Mouse (Mus musculus) hindbrain, embryonic 13.5 days (tissue): ENCODE measurements around the gene Stx4a. TPM values are rescaled to one million over a fixed set of nuclear protein-coding genes. Genes with fewer than 3 reads are reported as not detected.

Source experiments
- ATAC-seq: fragments of 200-750 bp; cut with Nextera tagmentation; 2 replicates; pipeline ENCODE4 v1.8.0; 2017; ENCODE audit warnings: moderate TSS enrichment; ENCODE audit not compliant: low FRiP score
- H3K27ac ChIP-seq: fragments of 300-500 bp; sonication (generic); 2 replicates; pipeline ENCODE4 v1.5.1; 2015; ENCODE audit warnings: inconsistent platforms, mild to moderate bottlenecking, moderate library complexity
- H3K27me3 ChIP-seq: fragments of 300-500 bp; sonication (generic); 2 replicates; pipeline ENCODE4 v1.6.1; 2015; ENCODE audit warnings: mild to moderate bottlenecking, inconsistent platforms
- H3K36me3 ChIP-seq: fragments of 300-500 bp; sonication (generic); 2 replicates; pipeline ENCODE4 v1.6.1; 2015; ENCODE audit warnings: mild to moderate bottlenecking, inconsistent platforms
- H3K4me1 ChIP-seq: fragments of 300-500 bp; sonication (generic); replicated peaks from 2 replicates; pipeline ENCODE4 v1.6.1; 2015; ENCODE audit warnings: inconsistent platforms
- H3K4me2 ChIP-seq: fragments of 300-500 bp; sonication (generic); 2 replicates; pipeline ENCODE4 v1.6.1; 2015; ENCODE audit warnings: inconsistent platforms, mild to moderate bottlenecking, moderate library complexity
- H3K4me3 ChIP-seq: fragments of 300-500 bp; sonication (generic); 2 replicates; pipeline ENCODE4 v1.5.1; 2015; ENCODE audit warnings: mild to moderate bottlenecking, inconsistent platforms
- H3K9ac ChIP-seq: fragments of 300-500 bp; sonication (generic); 2 replicates; pipeline ENCODE4 v1.6.1; 2015; ENCODE audit warnings: mild to moderate bottlenecking, inconsistent platforms
- H3K9me3 ChIP-seq: fragments of 300-500 bp; sonication (generic); 2 replicates; pipeline ENCODE4 v1.6.1; 2016; ENCODE audit warnings: inconsistent platforms
- WGBS: fragments of 180-500 bp; shearing (Covaris S2); methylation state at CpG from one replicate; pipeline ENCODE4 v1.1.7; 2015; 5-methylcytosine and 5-hydroxymethylcytosine counted together
- polyA plus RNA-seq: library from polyadenylated mRNA; unstranded; fragments of >200 nt; fragmentation: Nextera tagmentation; extraction: Ambion mirVana; gene quantifications from 2 replicates; pipeline ENCODE4 v1.2.1, GENCODE M21; 2015

The Stx4a gene
- polyA plus RNA-seq, 1 experiment from 2014 or later: 22.2 TPM

DNA sequence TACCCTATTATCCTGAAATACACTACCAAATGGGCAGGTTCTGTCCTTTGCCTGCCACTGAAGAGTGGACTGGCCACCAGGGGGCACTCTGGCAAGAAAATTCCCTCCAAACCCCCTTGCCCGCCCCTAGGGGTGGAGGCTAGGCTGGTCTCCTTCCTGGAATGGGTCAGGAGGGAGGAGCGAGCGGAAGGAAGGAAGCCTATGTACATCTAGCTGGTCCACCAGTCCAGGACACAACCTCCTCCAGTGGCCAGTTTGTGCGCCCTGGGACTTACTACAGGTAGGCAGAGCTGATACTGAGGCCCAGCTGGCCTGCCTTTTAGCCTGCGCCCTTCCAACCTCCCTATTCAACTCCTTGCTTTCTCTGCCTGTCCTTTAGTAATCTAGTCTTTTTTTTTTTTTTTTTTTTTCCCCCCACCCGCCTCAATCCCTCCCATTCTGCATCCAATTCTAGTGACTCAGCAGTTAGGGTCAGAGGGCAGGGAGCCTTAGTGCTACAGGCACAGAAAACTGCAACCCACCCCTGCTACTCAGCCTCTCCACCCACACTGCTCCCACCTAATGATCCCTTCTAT is 23.6 kb upstream of the Stx4a start, which contains the start of gene Hsd3b7:
TSS of gene Hsd3b7 (plus strand) at position 170 of the 575 bp plus-strand sequence.
- ATAC-seq: peak; percentile 75
- Histone ChIP-seq H3K27ac (peak within 1 kb of the TSS; percentile 35; the same call in 1 of the 2 replicates), H3K4me3 (peak within 1 kb of the TSS; percentile 9; the same call in 1 of the 2 replicates), H3K9ac (peak within 1 kb of the TSS; percentile 58), H3K4me2 (peak within 1 kb of the TSS; percentile 35), H3K9me3 (no peaks in the 10 kb centered on the region), H3K27me3 (no peaks in the 10 kb centered on the region), H3K36me3 (peaks cover 84% of the 10 kb centered on the region), H3K4me1 (peaks cover 9% of the 10 kb centered on the region)
- 25% methylated on average over 6 of the region's 6 CpGs for WGBS

DNA sequence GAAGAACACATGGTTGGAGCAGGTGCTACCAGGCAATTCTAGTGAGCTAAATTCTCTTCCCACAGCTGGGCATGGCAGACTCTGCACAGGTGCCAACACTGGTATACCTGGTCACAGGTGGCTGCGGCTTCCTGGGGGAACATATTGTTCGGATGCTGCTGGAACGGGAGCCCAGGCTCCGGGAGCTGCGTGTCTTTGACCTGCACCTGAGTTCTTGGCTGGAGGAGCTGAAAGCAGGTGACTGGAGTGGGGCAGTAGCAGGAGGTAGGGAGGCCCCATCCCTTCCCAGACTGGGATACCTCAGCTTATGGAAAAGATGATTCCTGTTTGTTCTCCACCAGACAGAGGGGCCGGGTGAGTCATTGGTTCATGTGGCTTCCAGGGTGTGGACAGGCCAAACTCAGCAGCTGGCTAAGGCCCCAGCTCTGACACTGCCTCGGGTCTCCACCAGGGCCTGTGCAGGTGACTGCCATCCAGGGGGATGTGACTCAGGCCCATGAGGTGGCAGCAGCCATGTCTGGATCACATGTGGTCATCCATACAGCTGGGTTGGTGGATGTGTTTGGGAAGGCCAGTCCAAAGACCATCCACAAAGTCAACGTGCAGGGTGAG is 23.0 kb upstream of the Stx4a start:
- peak overlapping the region; percentile 35 for H3K4me2 ChIP-seq
- WGBS: 90% methylated on average over 8 of the region's 8 CpGs
- peak overlapping the region; percentile 58 for H3K9ac ChIP-seq
- H3K36me3 ChIP-seq: peaks cover 82% of the 10 kb centered on the region
- H3K4me3 ChIP-seq: no peak overlapping the region
- no peak overlapping the region; the same call in 1 of the 2 replicates for H3K27ac ChIP-seq
- peaks cover 9% of the 10 kb centered on the region for H3K4me1 ChIP-seq
- no peaks in the 10 kb centered on the region for H3K27me3 ChIP-seq
- ATAC-seq: no peak
- no peaks in the 10 kb centered on the region for H3K9me3 ChIP-seq

- no peak for ATAC-seq
- H3K27ac ChIP-seq: no peak overlapping the region
- peaks cover 80% of the 10 kb centered on the region for H3K36me3 ChIP-seq
- no peaks in the 10 kb centered on the region for H3K27me3 ChIP-seq
- H3K4me3 ChIP-seq: no peak overlapping the region
- no peaks in the 10 kb centered on the region for H3K9me3 ChIP-seq
- H3K9ac ChIP-seq: no peak overlapping the region
- no peak overlapping the region for H3K4me2 ChIP-seq
- 93% methylated on average over 17 of the region's 17 CpGs for WGBS
- H3K4me1 ChIP-seq: peaks cover 9% of the 10 kb centered on the region
Observed at GRCm38 (mm10) chr7:127802313-127802712, 21.8 kb upstream of the Stx4a start.

GRCm38 (mm10) chr7:127808821-127809220 is 15.3 kb upstream of the Stx4a start:
- no peak for ATAC-seq
- WGBS: 78% methylated on average over 5 of the region's 5 CpGs
- peaks cover 91% of the 10 kb centered on the region for H3K36me3 ChIP-seq

GRCm38 (mm10) chr7:127809846-127810245 is 14.2 kb upstream of the Stx4a start:
- ATAC-seq: no peak
- WGBS: 93% methylated on average over 1 of the region's 1 CpGs
- no peaks in the 10 kb centered on the region for H3K9me3 ChIP-seq
- no peaks in the 10 kb centered on the region for H3K27me3 ChIP-seq
- H3K36me3 ChIP-seq: peaks cover 91% of the 10 kb centered on the region
- no peak overlapping the region for H3K4me3 ChIP-seq
- no peak overlapping the region for H3K9ac ChIP-seq
- H3K4me1 ChIP-seq: no peaks in the 10 kb centered on the region
- no peak overlapping the region for H3K4me2 ChIP-seq
- H3K27ac ChIP-seq: no peak overlapping the region

More at GRCm38 (mm10) chr7:127808821-127809220, 15.3 kb upstream of the Stx4a start:
- Histone ChIP-seq H3K4me1 (no peaks in the 10 kb centered on the region), H3K27me3 (no peaks in the 10 kb centered on the region), H3K9me3 (no peaks in the 10 kb centered on the region), H3K4me3 (no peak overlapping the region), H3K9ac (no peak overlapping the region), H3K4me2 (no peak overlapping the region), H3K27ac (no peak overlapping the region)

DNA sequence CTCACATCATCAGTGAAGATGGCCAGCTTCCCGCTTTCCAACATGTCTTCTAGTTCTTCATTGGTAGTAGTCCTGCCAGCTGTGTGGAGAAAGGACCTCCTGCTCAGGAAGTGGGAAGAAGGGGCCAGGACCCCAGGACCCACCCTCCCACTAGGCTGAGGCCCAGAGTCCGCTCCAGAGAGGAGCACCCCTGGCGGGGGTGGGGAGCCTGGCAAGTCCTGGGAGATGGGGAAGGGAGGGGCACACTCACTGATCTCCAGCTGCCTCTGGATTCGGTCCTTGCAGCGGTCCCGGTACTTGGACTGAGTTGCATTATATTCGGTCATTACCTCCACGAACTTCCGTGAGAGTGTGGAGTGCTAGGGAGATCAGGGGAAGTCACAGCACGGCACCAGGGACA is 13.4 kb upstream of the Stx4a start:
- Histone ChIP-seq H3K4me1 (no peaks in the 10 kb centered on the region), H3K4me3 (no peak overlapping the region), H3K27ac (no peak overlapping the region), H3K4me2 (no peak overlapping the region), H3K27me3 (no peaks in the 10 kb centered on the region), H3K9me3 (no peaks in the 10 kb centered on the region), H3K9ac (no peak overlapping the region), H3K36me3 (peaks cover 90% of the 10 kb centered on the region)
- no peak for ATAC-seq
- WGBS: 83% methylated on average over 10 of the region's 10 CpGs

DNA sequence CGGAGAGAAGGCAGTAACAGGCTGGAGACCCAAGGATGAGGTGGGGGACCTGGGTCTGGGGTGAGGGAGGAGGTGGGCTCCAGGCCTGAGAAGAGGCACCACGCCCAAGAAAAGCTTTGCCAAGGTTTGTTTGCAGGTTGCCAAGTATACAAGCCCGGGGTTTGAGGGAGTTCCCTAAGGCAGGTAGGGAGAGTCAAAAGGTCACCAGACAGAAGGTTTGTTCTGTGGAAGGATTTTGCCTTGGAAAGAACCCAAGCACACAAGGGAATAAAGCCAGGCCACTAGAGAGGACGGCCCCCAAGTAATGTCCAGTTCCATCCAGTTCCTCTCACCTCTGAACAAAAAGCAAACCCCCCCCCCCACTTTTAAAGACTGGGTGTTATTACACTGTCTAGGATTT is 12.9 kb upstream of the Stx4a start:
- no peak for ATAC-seq
- 83% methylated on average over 4 of the region's 4 CpGs for WGBS

DNA sequence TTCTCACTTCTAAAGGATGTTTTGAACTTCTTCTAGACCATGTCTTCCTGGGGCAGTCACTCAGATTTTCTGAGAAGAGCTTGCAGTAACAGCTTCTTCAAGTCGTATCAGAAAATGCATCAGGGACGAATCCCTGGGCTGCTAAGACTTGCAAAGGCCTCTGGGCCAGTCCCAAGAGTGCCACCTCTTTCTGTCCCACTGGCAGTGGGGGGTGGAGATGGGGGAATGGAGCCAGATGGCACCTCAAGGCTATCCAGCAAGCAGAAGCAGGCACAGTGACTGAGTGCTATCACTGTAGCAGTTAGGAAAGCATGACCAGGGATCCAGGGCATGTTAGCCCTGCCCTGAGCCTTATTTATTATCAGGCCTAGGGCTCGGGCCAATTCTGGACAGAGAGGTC is 11.8 kb upstream of the Stx4a start:
- no peaks in the 10 kb centered on the region for H3K9me3 ChIP-seq
- peaks cover 10% of the 10 kb centered on the region; the same call in 1 of the 2 replicates for H3K4me1 ChIP-seq
- H3K4me2 ChIP-seq: no peak overlapping the region
- no peaks in the 10 kb centered on the region for H3K27me3 ChIP-seq
- H3K36me3 ChIP-seq: peaks cover 79% of the 10 kb centered on the region
- 90% methylated on average over 3 of the region's 3 CpGs for WGBS
- no peak overlapping the region for H3K4me3 ChIP-seq
- no peak overlapping the region for H3K27ac ChIP-seq
- ATAC-seq: no peak
- no peak overlapping the region for H3K9ac ChIP-seq

More for the DNA sequence above, 12.9 kb upstream of the Stx4a start:
- no peak overlapping the region for H3K4me2 ChIP-seq
- H3K9me3 ChIP-seq: no peaks in the 10 kb centered on the region
- H3K27me3 ChIP-seq: no peaks in the 10 kb centered on the region
- no peak overlapping the region for H3K27ac ChIP-seq
- H3K4me1 ChIP-seq: peaks cover 6% of the 10 kb centered on the region; the same call in 1 of the 2 replicates
- H3K9ac ChIP-seq: no peak overlapping the region
- H3K4me3 ChIP-seq: no peak overlapping the region
- H3K36me3 ChIP-seq: peaks cover 88% of the 10 kb centered on the region

DNA sequence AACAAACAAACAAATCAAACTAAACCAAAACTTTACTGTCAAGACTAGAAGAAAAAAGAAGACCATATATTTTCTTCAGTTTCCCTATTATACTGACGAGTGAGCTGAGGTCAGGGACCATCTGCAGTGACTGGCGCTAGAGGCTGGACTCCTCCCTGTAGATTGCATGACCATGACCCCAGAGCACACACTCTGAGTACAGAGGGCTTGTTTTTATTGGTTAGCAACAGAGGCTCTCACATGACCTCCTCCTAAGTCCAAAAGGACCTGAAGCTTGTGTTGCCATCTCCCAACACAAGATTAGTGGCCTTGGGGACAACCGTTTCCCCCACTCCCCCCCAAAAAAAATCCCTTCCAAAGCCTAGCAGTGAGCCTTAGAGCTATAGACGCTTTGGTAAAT is 10.3 kb upstream of the Stx4a start:
- Histone ChIP-seq H3K4me1 (peaks cover 10% of the 10 kb centered on the region; the same call in 1 of the 2 replicates), H3K4me2 (no peak overlapping the region), H3K36me3 (peaks cover 76% of the 10 kb centered on the region), H3K27me3 (no peaks in the 10 kb centered on the region), H3K27ac (no peak overlapping the region), H3K4me3 (no peak overlapping the region), H3K9ac (no peak overlapping the region), H3K9me3 (no peaks in the 10 kb centered on the region)
- ATAC-seq: no peak
- WGBS: 89% methylated on average over 4 of the region's 4 CpGs

DNA sequence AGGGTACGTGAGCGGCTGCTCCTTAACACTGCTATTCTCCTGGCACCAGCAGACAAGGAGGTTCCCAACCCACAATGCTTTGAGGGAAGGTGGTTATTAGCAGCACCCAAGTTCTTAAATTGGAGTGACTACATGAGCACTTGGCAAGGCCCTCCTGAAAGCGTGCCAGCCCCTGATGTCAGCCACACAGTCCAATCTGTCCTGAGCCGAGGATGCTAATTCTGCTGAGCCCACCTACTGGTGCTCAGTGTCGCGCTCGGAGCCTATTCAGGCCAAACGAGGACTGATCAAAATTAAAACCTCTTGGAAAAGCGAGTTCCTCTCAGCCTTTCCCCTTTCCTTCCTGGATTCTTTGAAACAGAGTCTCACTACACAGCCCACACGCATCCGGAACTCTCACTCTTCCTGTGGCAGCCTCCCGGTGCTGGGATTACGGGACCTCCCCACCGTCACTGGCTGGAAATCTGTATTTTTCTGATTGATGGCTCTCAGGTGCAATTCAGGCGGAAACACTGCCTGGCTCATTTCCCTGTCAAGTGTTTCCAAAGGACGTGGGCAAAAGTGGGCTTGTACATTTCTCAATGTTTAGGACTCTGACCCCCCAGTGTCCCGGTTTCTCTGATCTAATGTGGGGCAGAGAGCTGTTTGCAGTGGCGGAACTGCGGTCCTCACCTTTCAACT is 9.7 kb upstream of the Stx4a start:
- Histone ChIP-seq H3K36me3 (peaks cover 71% of the 10 kb centered on the region), H3K4me3 (no peak overlapping the region), H3K9me3 (no peaks in the 10 kb centered on the region), H3K27ac (no peak overlapping the region), H3K4me1 (peaks cover 10% of the 10 kb centered on the region; the same call in 1 of the 2 replicates), H3K9ac (no peak overlapping the region), H3K4me2 (no peak overlapping the region), H3K27me3 (no peaks in the 10 kb centered on the region)
- no peak for ATAC-seq
- 86% methylated on average over 19 of the region's 19 CpGs for WGBS

DNA sequence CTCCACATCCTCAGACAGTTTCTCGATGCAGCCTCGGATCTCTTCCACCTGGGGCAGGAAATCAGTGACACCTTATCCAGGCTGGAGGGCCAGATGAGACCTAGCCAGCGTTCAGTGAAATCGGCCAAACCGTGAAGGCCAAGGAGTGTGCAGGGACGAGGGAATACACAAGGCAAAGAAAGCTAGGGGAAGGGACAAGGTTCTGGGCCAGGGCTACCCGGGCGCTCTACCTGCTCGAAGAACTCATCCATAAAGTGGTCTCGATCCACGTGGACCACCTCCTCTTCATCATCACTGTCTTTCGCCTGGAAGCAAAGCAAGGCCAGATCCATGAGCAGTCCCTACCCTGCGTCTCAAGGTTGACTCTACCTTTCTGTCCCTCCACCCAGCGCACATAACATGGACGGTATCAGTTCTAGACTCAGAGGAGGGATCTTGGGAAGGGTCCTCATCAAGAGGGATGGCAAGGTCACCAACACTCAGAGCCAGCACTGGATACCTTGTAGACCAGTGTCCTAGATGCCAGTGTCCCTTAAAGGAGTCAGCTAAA is 8.9 kb upstream of the Stx4a start:
- H3K4me1 ChIP-seq: peaks cover 10% of the 10 kb centered on the region; the same call in 1 of the 2 replicates
- no peak overlapping the region; the same call in 1 of the 2 replicates for H3K9ac ChIP-seq
- no peaks in the 10 kb centered on the region for H3K9me3 ChIP-seq
- H3K4me3 ChIP-seq: no peak overlapping the region
- 93% methylated on average over 15 of the region's 15 CpGs for WGBS
- ATAC-seq: no peak
- H3K27ac ChIP-seq: no peak overlapping the region
- H3K4me2 ChIP-seq: no peak overlapping the region
- H3K27me3 ChIP-seq: no peaks in the 10 kb centered on the region
- H3K36me3 ChIP-seq: peaks cover 62% of the 10 kb centered on the region
